Comparison of ENCODE assay signal across 26 mouse cellular contexts in the genomic region with DNA sequence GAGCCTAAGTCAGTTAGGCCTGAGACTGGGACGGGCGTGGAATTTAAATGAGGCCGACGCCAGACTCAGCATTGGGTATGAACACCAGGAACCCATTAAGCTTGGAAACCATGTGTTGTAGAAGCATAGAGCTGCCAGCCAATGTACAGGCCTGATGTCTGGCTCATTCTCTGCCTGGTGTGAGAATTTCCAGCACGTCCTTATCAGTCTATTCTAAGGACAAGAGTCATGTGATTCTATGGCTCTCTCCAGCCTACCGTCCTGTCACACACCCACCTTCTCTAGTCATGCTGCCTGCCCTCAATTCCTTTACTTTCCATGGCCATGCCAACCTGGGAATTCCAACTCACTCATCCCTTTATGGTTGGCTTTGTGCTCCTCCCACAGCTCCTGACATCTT.
A peak's percentile ranks its signal among the peaks of the same experiment; 100 is the strongest.
DNase-seq lines count a peak whose midpoint lies in the region; ATAC-seq and TF ChIP-seq lines count a peak whose summit lies in the region.
"Had no signal": no experiment of that assay in that cellular context is flagged by ENCODE, and none has a peak within 500 bp of the region (broad histone marks: within the 10 kb centered on the region; RNA-seq: fewer than 3 reads in every experiment).

No protein-coding gene starts in this region.

- TF ChIP-seq CTCF in midbrain, postnatal 0 days (IDR thresholded peaks at IDR 0.05), result no peak

- no peak overlapping the region for H3K9ac ChIP-seq in heart, embryonic 15.5 days
- H3K9ac ChIP-seq in midbrain, embryonic 11.5 days (ENCODE audit: low read length), result no peak overlapping the region
- H3K9ac ChIP-seq in midbrain, postnatal 0 days (replicated peaks; ENCODE audit: low read length, poor library complexity, severe bottlenecking), result no peak overlapping the region
- H3K9ac ChIP-seq: embryonic facial prominence, embryonic 12.5 days; forebrain, embryonic 13.5 days; hindbrain, embryonic 12.5 days; hindbrain, embryonic 15.5 days had no signal

- DNase-seq in heart, adult 11 months, result peak; percentile 79
- no peak for DNase-seq in heart, postnatal 25 days (ENCODE audit: low spot score)
- DNase-seq in heart, adult 9 months (ENCODE audit: low spot score in 2 of 2), result no peak
- peak; percentile 39 for DNase-seq in midbrain, embryonic 11.5 days (ENCODE audit: low spot score, missing footprints)
- DNase-seq in midbrain, postnatal 0 days (ENCODE audit: low spot score), result no peak
- DNase-seq: adrenal gland, postnatal 10 days; adrenal gland, postnatal 36 days; B cell, adult 2 months; cerebellum, adult 18-20 months; cerebellum, adult 9-10 months; cerebellum, postnatal 14 days; gastrocnemius, postnatal 10 days; gastrocnemius, postnatal 36 days; kidney, adult 2 months had no signal

- H3K4me2 ChIP-seq in heart, embryonic 15.5 days, result no peak overlapping the region
- H3K4me2 ChIP-seq in midbrain, embryonic 11.5 days, result no peak overlapping the region
- H3K4me2 ChIP-seq in midbrain, postnatal 0 days (ENCODE audit: low read depth, low read length, poor library complexity, severe bottlenecking), result no peak overlapping the region
- H3K4me2 ChIP-seq: embryonic facial prominence, embryonic 12.5 days; forebrain, embryonic 13.5 days; hindbrain, embryonic 12.5 days; hindbrain, embryonic 15.5 days had no signal

- H3K27me3 ChIP-seq in heart, embryonic 15.5 days, result no peaks in the 10 kb centered on the region
- no peaks in the 10 kb centered on the region for H3K27me3 ChIP-seq in midbrain, embryonic 11.5 days (ENCODE audit: control insufficient read depth, insufficient read depth, low read length)
- no peaks in the 10 kb centered on the region for H3K27me3 ChIP-seq in midbrain, postnatal 0 days (ENCODE audit: insufficient read depth, low read length)
- H3K27me3 ChIP-seq: CH12.LX; embryonic facial prominence, embryonic 12.5 days; forebrain, embryonic 13.5 days; hindbrain, embryonic 12.5 days; hindbrain, embryonic 15.5 days; Patski had no signal

- peak; percentile 79 for ATAC-seq in heart, embryonic 15.5 days (replicated peaks; ENCODE audit: insufficient number of reproducible peaks, insufficient read depth, low FRiP score, low read depth)
- ATAC-seq in midbrain, embryonic 11.5 days (ENCODE audit: low FRiP score), result no peak
- ATAC-seq in midbrain, postnatal 0 days (ENCODE audit: low FRiP score), result no peak
- ATAC-seq: forebrain, embryonic 13.5 days; forebrain, embryonic 16.5 days; intestine, postnatal 0 days; Patski had no signal

- H3K36me3 ChIP-seq in heart, embryonic 15.5 days, result no peaks in the 10 kb centered on the region
- no peaks in the 10 kb centered on the region for H3K36me3 ChIP-seq in midbrain, embryonic 11.5 days (ENCODE audit: control insufficient read depth, insufficient read depth, low read length)
- no peaks in the 10 kb centered on the region for H3K36me3 ChIP-seq in midbrain, postnatal 0 days (ENCODE audit: insufficient read depth, low read length)
- H3K36me3 ChIP-seq: embryonic facial prominence, embryonic 12.5 days; forebrain, embryonic 10.5 days; G1E; hindbrain, embryonic 12.5 days; hindbrain, embryonic 15.5 days had no signal

- no peaks in the 10 kb centered on the region for H3K4me1 ChIP-seq in heart, embryonic 15.5 days (replicated peaks)
- no peaks in the 10 kb centered on the region for H3K4me1 ChIP-seq in midbrain, embryonic 11.5 days (ENCODE audit: control insufficient read depth, insufficient read depth, low read length)
- H3K4me1 ChIP-seq in midbrain, postnatal 0 days (ENCODE audit: insufficient read depth, low read length), result no peaks in the 10 kb centered on the region
- H3K4me1 ChIP-seq: embryonic facial prominence, embryonic 12.5 days; forebrain, embryonic 13.5 days; hindbrain, embryonic 12.5 days; hindbrain, embryonic 15.5 days had no signal

- WGBS in heart, embryonic 15.5 days, result 55% methylated on average over 6 of the region's 6 CpGs
- 82% methylated on average over 6 of the region's 6 CpGs for WGBS in midbrain, embryonic 11.5 days
- 89% methylated on average over 6 of the region's 6 CpGs for WGBS in midbrain, postnatal 0 days

- H3K4me3 ChIP-seq in heart, embryonic 15.5 days, result no peak overlapping the region
- no peak overlapping the region for H3K4me3 ChIP-seq in midbrain, embryonic 11.5 days (ENCODE audit: low read depth, low read length)
- H3K4me3 ChIP-seq in midbrain, postnatal 0 days (ENCODE audit: low read depth, low read length), result no peak overlapping the region
- H3K4me3 ChIP-seq: embryonic facial prominence, embryonic 12.5 days; forebrain, embryonic 10.5 days; forebrain, embryonic 13.5 days; heart, adult 2 months; hindbrain, embryonic 12.5 days; hindbrain, embryonic 15.5 days had no signal

- H3K9me3 ChIP-seq in heart, embryonic 15.5 days (replicated peaks), result no peaks in the 10 kb centered on the region
- H3K9me3 ChIP-seq in midbrain, embryonic 11.5 days (ENCODE audit: control insufficient read depth, low read length), result no peaks in the 10 kb centered on the region
- no peaks in the 10 kb centered on the region for H3K9me3 ChIP-seq in midbrain, postnatal 0 days (ENCODE audit: low read length)
- H3K9me3 ChIP-seq: embryonic facial prominence, embryonic 12.5 days; forebrain, embryonic 10.5 days; forebrain, embryonic 13.5 days; hindbrain, embryonic 12.5 days; hindbrain, embryonic 15.5 days had no signal

- intact Hi-C loops in heart, postnatal 25 days (cut with DNase I), result no loop called here

- H3K27ac ChIP-seq in heart, embryonic 15.5 days, result no peak overlapping the region
- no peak overlapping the region for H3K27ac ChIP-seq in midbrain, embryonic 11.5 days (ENCODE audit: low read depth, low read length)
- H3K27ac ChIP-seq in midbrain, postnatal 0 days (ENCODE audit: low read depth, low read length), result no peak overlapping the region
- H3K27ac ChIP-seq: embryonic facial prominence, embryonic 12.5 days; forebrain, embryonic 10.5 days; forebrain, embryonic 13.5 days; heart, adult 2 months; hindbrain, embryonic 12.5 days; hindbrain, embryonic 15.5 days had no signal

Comparison
In these comparisons a context has a peak if more than half of its experiments do, and no peak if none do; other contexts are left out.
1. DNase-seq: peak in heart, adult 11 months (single experiment) and midbrain, embryonic 11.5 days (single experiment); none in heart, postnatal 25 days (single experiment), heart, adult 9 months (0 of 2) and midbrain, postnatal 0 days (single experiment).